Mouse (Mus musculus) bone marrow macrophage, adult 2 months (primary cell): Measurements from ENCODE around the gene Slc25a38.

ENCODE experiments used
- CTCF ChIP-seq: IDR thresholded peaks from 2 replicates; pipeline ENCODE4 v1.5.1; 2012; ENCODE audit warnings: low read depth, mild to moderate bottlenecking, low read length, moderate library complexity
- POLR2A ChIP-seq: IDR thresholded peaks from 2 replicates; pipeline ENCODE4 v1.6.1; 2012; ENCODE audit warnings: mild to moderate bottlenecking, low read depth, low read length, borderline replicate concordance

GRCm38 (mm10) chr9:120067609-120068008 lies 42.6 kb upstream of the Slc25a38 start:
- TF ChIP-seq CTCF (no peak), POLR2A (no peak)
